Mouse (Mus musculus) fibroblast of lung, adult 2 months (primary cell): ENCODE measurements around the gene Dok5.

Experiments
- DNase-seq: peaks from one replicate; pipeline ENCODE4 v3.0.0-alpha.2; 2011; ENCODE audit warnings: low read depth

Gene Dok5

GRCm38 (mm10) chr2:170738446-170738845 lies 6.8 kb downstream of the Dok5 start:
- DNase-seq, result no peak

- no peak for DNase-seq
These were observed 7.3 kb downstream of the Dok5 start for GRCm38 (mm10) chr2:170738891-170739290.

- no peak for DNase-seq
These were observed 8.2 kb downstream of the Dok5 start for GRCm38 (mm10) chr2:170739713-170740365.

GRCm38 (mm10) chr2:170743521-170743920 lies 11.9 kb downstream of the Dok5 start:
- DNase-seq, result no peak

GRCm38 (mm10) chr2:170748901-170749300 lies 17.3 kb downstream of the Dok5 start:
- no peak for DNase-seq

- no peak for DNase-seq
These were observed 20.7 kb downstream of the Dok5 start for GRCm38 (mm10) chr2:170752191-170752850.

- DNase-seq, result no peak
These were observed 24.2 kb downstream of the Dok5 start for GRCm38 (mm10) chr2:170755817-170756216.

- no peak for DNase-seq
These were observed 25.1 kb downstream of the Dok5 start for GRCm38 (mm10) chr2:170756667-170757066.

GRCm38 (mm10) chr2:170757228-170757875 lies 25.7 kb downstream of the Dok5 start:
- no peak for DNase-seq

GRCm38 (mm10) chr2:170758201-170758600 lies 26.6 kb downstream of the Dok5 start:
- no peak for DNase-seq

- no peak for DNase-seq
These were observed 33.1 kb downstream of the Dok5 start for GRCm38 (mm10) chr2:170764704-170765103.

- DNase-seq, result no peak
These were observed 35.6 kb downstream of the Dok5 start for GRCm38 (mm10) chr2:170767243-170767642.

GRCm38 (mm10) chr2:170768699-170769098 lies 37.1 kb downstream of the Dok5 start:
- DNase-seq, result no peak

GRCm38 (mm10) chr2:170771555-170771954 lies 39.9 kb downstream of the Dok5 start:
- DNase-seq, result no peak

GRCm38 (mm10) chr2:170772126-170772884 lies 40.7 kb downstream of the Dok5 start:
- no peak for DNase-seq

GRCm38 (mm10) chr2:170772885-170773270 lies 41.3 kb downstream of the Dok5 start:
- no peak for DNase-seq

GRCm38 (mm10) chr2:170775577-170775976 lies 44.0 kb downstream of the Dok5 start:
- no peak for DNase-seq

GRCm38 (mm10) chr2:170776107-170776506 lies 44.5 kb downstream of the Dok5 start:
- no peak for DNase-seq

- no peak for DNase-seq
These were observed 46.0 kb downstream of the Dok5 start for GRCm38 (mm10) chr2:170777572-170777971.

- DNase-seq, result no peak
These were observed 48.6 kb downstream of the Dok5 start for GRCm38 (mm10) chr2:170780010-170780750.

- no peak for DNase-seq
These were observed 56.5 kb downstream of the Dok5 start for GRCm38 (mm10) chr2:170788101-170788500.
